Mouse (Mus musculus): ENCODE measurements around the gene Bsn.

Bsn gene

DNA sequence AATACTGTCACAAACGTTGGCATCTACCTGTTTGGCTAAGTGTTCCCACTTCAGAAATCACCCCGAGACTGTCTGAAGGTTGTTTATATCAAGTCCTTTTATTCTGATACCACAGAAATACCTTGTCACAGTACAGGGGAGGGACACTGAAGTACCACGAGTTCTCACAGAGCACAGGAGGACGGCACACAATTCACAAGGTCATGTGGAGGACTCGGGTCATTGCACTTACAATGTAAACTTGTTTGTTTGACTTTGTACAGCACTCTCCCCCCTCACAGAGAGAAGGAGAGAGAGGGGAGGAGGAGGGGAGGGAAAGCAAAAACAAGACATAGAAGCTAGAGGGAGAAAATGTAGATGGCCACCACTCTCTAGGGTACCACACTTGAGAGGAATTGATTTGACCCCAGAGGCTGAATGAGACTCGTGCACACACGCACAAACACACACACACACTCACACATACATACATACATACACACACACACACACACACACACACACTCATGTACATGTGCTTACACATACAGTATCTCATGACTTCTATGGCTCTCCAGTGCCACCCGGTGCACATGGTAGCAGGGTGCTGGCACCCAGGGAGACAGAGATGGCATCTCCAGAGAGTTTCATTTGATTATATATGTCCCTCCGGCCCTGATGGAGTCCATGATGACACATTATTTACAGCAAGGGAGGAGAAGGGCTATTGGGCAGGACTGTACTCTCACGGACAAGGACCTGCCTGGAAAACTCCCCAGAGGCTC lies 94.1 kb downstream of the Bsn start:
- no peak for DNase-seq (ENCODE audit: extremely low spot score, low read depth, low spot score)

GRCm38 (mm10) chr9:108095518-108095917 lies 94.7 kb downstream of the Bsn start:
- DNase-seq (ENCODE audit: extremely low spot score, low read depth, low spot score): no peak

- DNase-seq (ENCODE audit: extremely low spot score, low read depth, low spot score): no peak
Observed at GRCm38 (mm10) chr9:108094998-108095411, 95.2 kb downstream of the Bsn start.

GRCm38 (mm10) chr9:108094184-108094941 lies 95.8 kb downstream of the Bsn start, which contains the start of gene Apeh:
Gene Apeh (minus strand): TSS chr9:108094606.
- peak; percentile 77 for DNase-seq (ENCODE audit: extremely low spot score, low read depth, low spot score)

DNA sequence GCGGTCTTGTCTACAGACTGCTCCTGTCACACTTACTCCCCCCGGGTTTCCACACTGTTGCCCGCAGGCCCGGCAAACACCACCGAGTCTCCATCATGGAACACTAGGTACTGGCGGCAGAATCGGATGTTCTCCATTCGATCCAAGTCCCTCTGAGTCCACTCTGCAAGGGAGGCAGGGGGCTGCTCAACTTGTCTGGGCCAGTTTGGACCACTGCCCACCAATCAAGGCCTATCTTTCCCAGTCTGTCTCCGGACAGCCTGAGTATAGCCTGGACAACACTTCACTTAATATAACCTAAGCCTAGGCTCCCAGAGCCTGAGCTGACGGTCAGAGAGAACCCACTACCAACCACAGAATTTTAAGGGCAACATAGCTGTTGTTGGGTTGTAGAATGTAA lies 96.6 kb downstream of the Bsn start:
- DNase-seq (ENCODE audit: extremely low spot score, low read depth, low spot score): no peak

GRCm38 (mm10) chr9:108090611-108091120 lies 99.5 kb downstream of the Bsn start:
- no peak for DNase-seq (ENCODE audit: extremely low spot score, low read depth, low spot score)

DNA sequence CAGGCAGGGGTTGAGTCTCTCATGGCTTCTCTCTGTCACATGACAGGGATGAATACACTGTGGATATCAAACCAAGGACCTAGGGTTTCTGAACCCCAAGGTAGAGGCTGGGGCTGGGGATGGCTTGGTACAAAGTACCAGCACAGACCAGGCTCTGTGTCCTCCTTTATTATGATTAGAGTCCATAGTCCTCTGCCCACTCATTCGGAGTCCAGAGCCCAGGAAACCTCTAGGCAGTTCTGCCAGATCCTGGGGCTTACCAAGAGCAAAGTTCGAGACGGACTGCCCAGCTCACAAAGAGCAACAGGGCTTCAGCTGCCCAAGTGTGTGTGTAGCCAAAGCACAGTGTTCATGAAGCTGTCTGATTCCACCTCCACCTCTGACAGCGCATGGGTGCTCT lies 104.9 kb downstream of the Bsn start:
- no peak for DNase-seq (ENCODE audit: extremely low spot score, low read depth, low spot score)

DNA sequence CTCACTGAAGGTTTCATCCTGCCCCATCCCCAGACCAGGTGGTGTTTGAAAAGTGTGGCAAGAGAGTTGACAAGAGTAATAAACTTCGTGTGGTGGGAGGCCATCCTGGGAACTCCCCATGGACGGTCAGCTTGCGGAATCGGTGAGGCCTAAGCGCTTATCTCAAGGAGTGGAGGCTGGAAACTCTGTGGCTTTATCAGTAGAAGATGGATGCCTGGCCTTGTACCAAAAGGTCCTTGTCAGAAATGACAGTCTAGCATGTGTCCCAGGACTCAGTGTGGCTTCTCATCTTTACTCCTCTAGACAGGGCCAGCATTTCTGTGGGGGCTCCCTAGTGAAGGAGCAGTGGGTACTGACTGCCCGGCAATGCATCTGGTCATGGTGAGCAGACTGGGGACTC lies 106.6 kb downstream of the Bsn start:
- no peak for DNase-seq (ENCODE audit: extremely low spot score, low read depth, low spot score)

GRCm38 (mm10) chr9:108082988-108083431 lies 107.2 kb downstream of the Bsn start, which contains the start of gene Rnf123:
Gene Rnf123 (minus strand): TSS chr9:108083346.
- no peak for DNase-seq (ENCODE audit: extremely low spot score, low read depth, low spot score)

DNA sequence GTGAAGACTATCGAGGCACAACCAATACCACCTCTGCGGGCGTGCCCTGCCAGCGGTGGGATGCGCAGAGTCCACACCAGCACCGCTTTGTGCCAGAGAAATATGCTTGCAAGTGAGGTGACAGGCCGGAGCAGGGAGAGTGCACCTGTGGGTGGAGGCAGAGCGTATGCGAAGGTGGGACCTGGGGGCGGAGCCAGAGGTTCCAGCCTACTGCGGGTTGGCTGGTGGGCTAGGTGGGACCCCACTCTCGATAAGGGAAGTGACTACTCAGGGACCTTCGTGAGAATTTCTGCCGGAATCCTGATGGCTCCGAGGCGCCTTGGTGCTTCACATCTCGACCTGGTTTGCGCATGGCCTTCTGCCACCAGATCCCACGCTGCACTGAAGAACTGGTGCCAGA lies 107.6 kb downstream of the Bsn start:
- no peak for DNase-seq (ENCODE audit: extremely low spot score, low read depth, low spot score)

- no peak for DNase-seq (ENCODE audit: extremely low spot score, low read depth, low spot score)
Observed at GRCm38 (mm10) chr9:108080168-108080567, 110.0 kb downstream of the Bsn start, which contains the start of gene Mst1. Gene Mst1 (plus strand): TSS chr9:108080436.

- no peak for DNase-seq (ENCODE audit: extremely low spot score, low read depth, low spot score)
Observed at GRCm38 (mm10) chr9:108073141-108073930, 116.8 kb downstream of the Bsn start.

DNA sequence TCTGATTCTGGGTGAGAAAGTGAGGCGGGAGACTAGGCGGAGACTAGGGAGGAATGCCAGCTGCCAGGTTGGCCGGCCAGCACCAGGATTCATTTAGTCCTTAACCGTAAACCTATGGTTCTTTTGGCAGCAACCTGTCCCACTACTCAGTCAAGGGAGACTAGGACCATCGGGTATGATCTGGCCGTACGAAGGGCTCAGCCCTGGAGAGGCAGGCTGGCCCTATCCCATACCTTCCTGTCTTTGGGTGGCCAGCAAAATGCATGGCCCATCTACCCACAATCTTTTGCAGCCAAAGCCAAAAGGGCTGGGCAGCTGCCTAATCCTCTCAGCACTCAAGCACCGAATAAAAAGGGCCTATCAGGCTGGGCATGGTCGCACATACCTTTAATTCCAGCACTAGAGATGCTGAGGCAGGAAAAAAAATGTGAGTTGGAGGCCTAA lies 117.7 kb downstream of the Bsn start:
- DNase-seq (ENCODE audit: extremely low spot score, low read depth, low spot score): no peak

DNA sequence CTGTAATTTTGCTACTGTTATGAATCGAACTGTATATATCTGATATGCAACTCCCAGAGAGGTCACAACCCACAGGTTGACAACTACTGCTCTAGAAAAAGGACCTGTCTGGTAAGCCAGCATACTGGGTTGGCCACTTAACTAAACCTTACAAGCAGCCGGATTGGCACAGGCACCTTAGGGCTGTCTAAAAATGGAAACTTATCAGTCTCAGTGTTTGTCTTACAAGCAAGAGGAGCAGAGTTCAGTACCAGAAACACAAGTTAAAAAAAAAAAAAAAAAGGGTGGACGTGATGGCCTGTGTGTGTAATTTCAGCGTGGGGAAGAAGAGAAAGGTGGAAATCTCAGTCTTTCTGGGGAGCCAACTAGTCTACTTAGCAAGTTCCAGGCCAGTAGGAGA lies 118.4 kb downstream of the Bsn start:
- DNase-seq (ENCODE audit: extremely low spot score, low read depth, low spot score): no peak

- DNase-seq (ENCODE audit: extremely low spot score, low read depth, low spot score): no peak
Observed at GRCm38 (mm10) chr9:108069529-108069928, 120.7 kb downstream of the Bsn start.

- DNase-seq (ENCODE audit: extremely low spot score, low read depth, low spot score): no peak
Observed at GRCm38 (mm10) chr9:108069007-108069406, 121.2 kb downstream of the Bsn start.

- DNase-seq (ENCODE audit: extremely low spot score, low read depth, low spot score): peak; percentile 86
Observed at GRCm38 (mm10) chr9:108067900-108068299, 122.3 kb downstream of the Bsn start.

GRCm38 (mm10) chr9:108067199-108067598 lies 123.0 kb downstream of the Bsn start:
- DNase-seq (ENCODE audit: extremely low spot score, low read depth, low spot score): no peak

DNA sequence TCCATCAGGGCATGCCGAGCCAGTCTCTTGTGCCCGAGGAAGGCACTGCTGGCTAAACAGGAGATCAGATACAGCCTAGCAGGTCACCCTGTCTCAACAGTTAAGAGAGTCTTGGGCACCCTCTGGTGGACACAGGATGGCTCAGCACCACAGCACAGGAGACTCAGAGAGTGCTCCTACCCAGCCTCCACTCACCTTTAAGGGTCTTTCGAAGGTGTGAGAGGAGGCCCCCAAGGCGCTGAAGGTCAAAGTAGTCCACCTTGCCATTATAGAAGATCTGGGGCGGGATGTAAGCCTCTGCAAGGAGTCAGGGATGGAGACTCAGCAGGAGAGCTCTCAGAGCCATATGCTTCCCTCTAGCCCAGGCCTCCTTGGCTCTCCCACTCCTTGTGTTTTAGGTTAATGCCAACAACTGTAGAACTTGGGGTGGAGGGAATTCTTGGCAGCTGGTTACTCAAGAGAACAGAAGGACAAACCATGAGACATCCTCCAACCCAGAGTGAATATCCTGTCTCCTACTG lies 124.6 kb downstream of the Bsn start:
- no peak for DNase-seq (ENCODE audit: extremely low spot score, low read depth, low spot score)

DNA sequence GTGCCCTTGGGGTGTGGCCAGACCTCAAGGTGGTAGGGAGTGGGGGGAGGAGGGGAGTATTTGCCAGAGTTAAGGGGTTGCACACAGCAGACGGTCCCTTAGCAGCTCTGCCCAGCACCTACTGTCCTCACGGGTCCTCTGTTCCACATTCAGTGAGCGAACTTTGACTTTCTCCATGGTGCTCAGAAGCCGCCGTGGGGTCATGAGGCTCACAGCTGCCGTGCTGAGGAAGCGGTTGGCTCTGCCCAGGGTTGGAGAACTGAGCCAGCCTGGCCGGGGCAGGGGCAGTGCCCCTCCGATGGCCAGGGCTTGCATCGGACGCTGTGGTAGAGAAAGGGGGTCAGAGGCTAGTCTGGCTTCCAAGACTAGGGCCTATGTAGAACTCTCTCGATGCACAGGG lies 126.8 kb downstream of the Bsn start:
- DNase-seq (ENCODE audit: extremely low spot score, low read depth, low spot score): no peak

DNA sequence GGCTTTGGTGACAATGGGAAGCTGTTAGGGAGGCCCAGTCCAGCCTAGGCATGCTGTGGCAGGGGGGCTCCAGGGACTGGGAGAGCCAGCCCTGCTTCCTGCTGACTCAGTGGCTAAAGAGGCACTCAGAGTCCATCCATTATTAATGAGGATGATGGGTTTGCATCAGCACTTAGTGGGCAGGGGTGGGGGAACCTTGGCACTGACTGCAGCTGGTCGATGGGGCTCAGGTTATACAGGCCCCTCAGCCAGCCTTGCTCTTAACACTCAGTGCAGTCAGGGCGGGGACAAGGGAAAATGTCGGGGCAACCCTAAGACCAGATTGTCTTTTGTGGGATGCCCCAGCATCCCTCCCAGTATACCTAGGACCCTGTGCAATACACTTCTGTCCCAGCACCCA lies 128.0 kb downstream of the Bsn start:
- no peak for DNase-seq (ENCODE audit: extremely low spot score, low read depth, low spot score)
